Mouse (Mus musculus) liver, adult 2 months (tissue): ENCODE measurements at regions not wholly inside any gene's neighbourhood (a gene's known extent, or its start where the extent isn't known, plus 50 kb on each side); places are given as distances from the start of the nearest gene placed in this dataset.

Source experiments
- CTCF ChIP-seq: fragments of 200-500 bp; IDR thresholded peaks from 2 replicates; pipeline ENCODE4 v1.5.1; 2011; ENCODE audit warnings: low read depth, low read length, control low read depth
- POLR2A ChIP-seq: fragments of 200-500 bp; IDR thresholded peaks from 2 replicates; pipeline ENCODE4 v1.6.1; 2011; ENCODE audit warnings: low read length, control low read depth; ENCODE audit not compliant: insufficient read depth; ENCODE audit errors: extremely low read depth

DNA sequence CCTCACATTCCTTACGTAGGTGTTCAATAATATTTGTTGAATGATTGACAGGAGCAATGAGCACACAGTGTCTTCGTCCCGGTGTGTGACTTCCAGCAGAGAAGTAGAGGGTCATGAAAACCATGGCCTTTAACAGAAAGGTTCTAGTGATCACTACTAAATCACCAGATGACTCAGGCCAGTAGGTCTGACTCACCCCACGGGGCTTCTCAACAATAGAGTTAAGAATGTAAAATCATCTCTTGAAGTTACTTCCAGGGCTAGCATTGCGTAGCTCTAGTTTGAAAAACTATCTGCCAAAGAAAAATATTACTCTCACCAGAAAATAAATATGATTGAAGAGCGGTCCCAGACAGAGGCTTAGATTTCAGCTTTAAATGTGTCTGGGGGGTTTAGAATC, 376.4 kb downstream of the Efna5 start:
- TF ChIP-seq POLR2A: no peak
- TF ChIP-seq CTCF: no peak
